Mouse (Mus musculus) liver, postnatal 0 days (tissue): Measurements from ENCODE around the gene Zfp568. TPM values are rescaled to one million over a fixed set of nuclear protein-coding genes. Genes with fewer than 3 reads are reported as not detected.

Source experiments
- ATAC-seq: fragments of 200-750 bp; cut with Nextera tagmentation; 2 replicates; pipeline ENCODE4 v1.8.0; 2017; ENCODE audit warnings: mild to moderate bottlenecking, moderate library complexity
- DNase-seq: peaks from one replicate; pipeline ENCODE4 v3.0.0-alpha.2; 2016
- H3K27ac ChIP-seq: fragments of 300-500 bp; sonication (generic); 2 replicates; pipeline ENCODE4 v1.5.1; 2014; ENCODE audit warnings: antibody characterized with exemption, moderate library complexity, mild to moderate bottlenecking, low read depth
- H3K27me3 ChIP-seq: fragments of 300-500 bp; sonication (generic); 2 replicates; pipeline ENCODE4 v1.6.1; 2014; ENCODE audit warnings: low read length, control low read depth, mixed read lengths; ENCODE audit not compliant: insufficient read depth
- H3K36me3 ChIP-seq: fragments of 300-500 bp; sonication (generic); replicated peaks from 2 replicates; pipeline ENCODE4 v1.6.1; 2014; ENCODE audit warnings: mild to moderate bottlenecking, control low read depth, low read length, moderate library complexity, mixed read lengths; ENCODE audit not compliant: insufficient read depth
- H3K4me1 ChIP-seq: fragments of 300-500 bp; sonication (generic); 2 replicates; pipeline ENCODE4 v1.6.1; 2014; ENCODE audit warnings: antibody characterized with exemption, mild to moderate bottlenecking, control low read depth; ENCODE audit not compliant: insufficient read depth
- H3K4me2 ChIP-seq: fragments of 300-500 bp; sonication (generic); 2 replicates; pipeline ENCODE4 v1.6.1; 2014; ENCODE audit warnings: low read depth, mild to moderate bottlenecking, low read length, moderate library complexity, mixed read lengths
- H3K4me3 ChIP-seq: fragments of 300-500 bp; sonication (generic); 2 replicates; pipeline ENCODE4 v1.5.1; 2014; ENCODE audit warnings: low read depth, low read length
- H3K9ac ChIP-seq: fragments of 300-500 bp; sonication (generic); replicated peaks from 2 replicates; pipeline ENCODE4 v1.6.1; 2014; ENCODE audit warnings: mild to moderate bottlenecking, moderate library complexity
- H3K9me3 ChIP-seq: fragments of 300-500 bp; sonication (generic); 2 replicates; pipeline ENCODE4 v1.6.1; 2016; ENCODE audit warnings: mild to moderate bottlenecking, control low read depth, low read length, mixed read lengths
- CTCF ChIP-seq: sonication (generic); IDR thresholded peaks from 2 replicates; pipeline ENCODE4 v1.5.1; 2016; ENCODE audit warnings: antibody characterized with exemption, low read depth
- EP300 ChIP-seq: IDR thresholded peaks from 2 replicates; pipeline ENCODE4 v1.6.1; 2016; ENCODE audit warnings: antibody characterized with exemption, low read depth, mild to moderate bottlenecking
- WGBS: fragments of 180-500 bp; shearing (Covaris S2); extraction: QIAGEN DNeasy Blood & Tissue Kit; methylation state at CpG from one replicate; pipeline ENCODE4 v1.1.7; 2014; ENCODE audit not compliant: insufficient replicate concordance; 5-methylcytosine and 5-hydroxymethylcytosine counted together
- polyA plus RNA-seq: library from polyadenylated mRNA; unstranded; fragments of >200 nt; fragmentation: Nextera tagmentation; extraction: Ambion mirVana; gene quantifications from 2 replicates; pipeline ENCODE4 v1.2.1, GENCODE M21; 2015

The Zfp568 gene
- polyA plus RNA-seq, 1 experiment from 2014 or later = 6.4 TPM

DNA sequence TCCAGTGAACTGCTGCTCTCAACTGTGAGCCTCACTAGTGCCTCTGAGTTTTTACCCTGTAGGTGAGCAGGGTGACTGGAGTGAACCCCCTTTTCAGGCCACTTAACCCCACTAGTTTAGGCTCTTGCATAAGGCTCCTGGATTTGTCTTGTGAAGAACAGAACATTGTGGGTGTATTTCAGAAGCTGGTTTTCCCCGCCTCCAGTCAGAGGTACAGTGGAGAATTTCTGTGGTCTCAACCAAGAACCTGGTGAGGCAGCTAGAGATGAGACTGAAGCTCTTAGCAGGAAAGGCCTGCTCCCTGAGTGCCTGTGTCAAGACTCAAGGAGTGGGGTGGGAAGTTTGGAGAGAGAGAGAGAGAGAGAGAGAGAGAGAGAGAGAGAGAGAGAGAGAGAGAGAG is 23.8 kb downstream of the Zfp568 start:
- H3K9ac ChIP-seq = no peak overlapping the region
- H3K9me3 ChIP-seq = no peaks in the 10 kb centered on the region
- no peak overlapping the region for H3K4me2 ChIP-seq
- no peak overlapping the region for H3K27ac ChIP-seq
- H3K4me3 ChIP-seq = no peak overlapping the region
- peaks cover 23% of the 10 kb centered on the region for H3K36me3 ChIP-seq
- no peaks in the 10 kb centered on the region for H3K4me1 ChIP-seq
- no peaks in the 10 kb centered on the region for H3K27me3 ChIP-seq
- ATAC-seq (no peak), DNase-seq (no peak)
- 70% methylated on average over 1 of the region's 1 CpGs for WGBS
- TF ChIP-seq CTCF (no peak), EP300 (no peak)

DNA sequence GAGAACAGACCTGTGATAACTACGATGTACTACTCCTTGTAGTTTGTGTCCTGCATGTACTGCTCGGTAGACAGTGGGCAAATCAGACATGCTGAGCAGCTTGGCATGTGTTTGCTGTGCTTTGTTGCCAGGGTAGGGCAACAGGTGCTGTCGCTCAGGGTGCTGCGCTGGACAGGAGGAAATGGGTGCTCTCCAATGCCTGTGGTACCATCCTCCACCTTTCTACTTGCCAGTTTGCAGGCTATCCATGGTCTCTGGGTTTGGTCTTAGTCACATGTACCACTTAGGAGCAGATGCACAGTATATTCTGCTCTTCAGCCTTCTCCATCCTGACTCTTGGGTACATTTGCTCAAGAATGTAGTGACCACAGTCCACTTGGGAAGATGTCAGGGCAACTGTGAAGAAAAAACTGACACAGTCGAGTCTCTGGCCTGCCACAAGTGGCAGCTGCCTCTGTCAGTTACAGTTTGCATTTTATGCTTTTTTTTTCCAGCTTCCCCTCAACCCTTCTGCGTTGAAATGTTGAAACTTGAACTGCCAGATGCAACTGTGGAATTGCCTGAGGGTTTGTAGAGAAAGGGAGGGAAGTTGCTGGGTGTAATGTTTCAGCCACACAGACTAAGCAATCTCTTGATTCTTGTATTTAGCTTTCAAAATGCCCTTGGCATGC is 24.4 kb downstream of the Zfp568 start:
- TF ChIP-seq EP300 (no peak), CTCF (no peak)
- 62% methylated on average over 6 of the region's 6 CpGs for WGBS

DNA sequence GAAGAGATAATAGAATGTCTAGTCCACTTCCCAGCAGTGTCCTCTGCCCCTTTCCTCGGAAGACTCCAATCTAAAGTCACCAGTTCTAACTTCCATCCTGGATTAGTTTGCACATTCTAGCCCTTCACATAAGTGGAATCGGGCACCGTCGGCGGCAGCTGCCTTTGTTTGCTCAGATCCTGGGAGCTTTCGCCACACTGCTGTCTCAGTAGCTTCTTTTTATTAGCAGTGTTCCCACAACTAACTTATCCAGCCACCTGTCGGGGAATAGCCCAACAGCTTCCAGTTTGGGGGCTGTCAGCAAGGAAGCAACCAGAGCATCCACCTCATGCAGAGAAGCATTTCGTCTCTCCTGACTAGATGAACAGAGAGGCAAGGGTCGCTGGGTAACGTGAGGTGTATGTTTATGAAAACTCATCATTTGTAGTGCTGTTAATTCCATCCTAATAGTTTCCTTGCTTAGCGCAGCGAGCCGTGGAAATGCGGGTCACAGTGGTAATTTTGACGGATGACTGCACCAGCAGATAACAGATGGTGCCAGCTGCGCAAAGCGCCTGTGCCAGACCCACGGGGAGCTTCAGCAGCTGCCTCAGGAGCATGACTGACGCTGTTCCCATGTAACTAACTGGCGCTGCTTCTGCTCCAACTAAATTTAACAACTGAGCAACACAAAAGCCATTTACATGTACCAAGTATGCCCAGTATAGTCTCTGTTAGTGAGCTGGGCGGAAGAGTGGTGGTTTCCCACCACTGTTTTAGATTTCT is 25.7 kb downstream of the Zfp568 start:
- Histone ChIP-seq H3K4me2 (no peak overlapping the region), H3K4me3 (no peak overlapping the region), H3K36me3 (peaks cover 29% of the 10 kb centered on the region), H3K9ac (no peak overlapping the region), H3K4me1 (no peaks in the 10 kb centered on the region), H3K27ac (no peak overlapping the region), H3K9me3 (no peaks in the 10 kb centered on the region), H3K27me3 (no peaks in the 10 kb centered on the region)
- no peak for DNase-seq
- TF ChIP-seq EP300 (no peak), CTCF (no peak)
- ATAC-seq = no peak
- WGBS = 79% methylated on average over 21 of the region's 21 CpGs

More for the DNA sequence above, 24.4 kb downstream of the Zfp568 start:
- H3K4me3 ChIP-seq = no peak overlapping the region
- DNase-seq (no peak), ATAC-seq (no peak)
- H3K36me3 ChIP-seq = peaks cover 21% of the 10 kb centered on the region
- H3K9me3 ChIP-seq = no peaks in the 10 kb centered on the region
- no peak overlapping the region for H3K9ac ChIP-seq
- H3K27ac ChIP-seq = no peak overlapping the region
- H3K27me3 ChIP-seq = no peaks in the 10 kb centered on the region
- no peak overlapping the region for H3K4me2 ChIP-seq
- no peaks in the 10 kb centered on the region for H3K4me1 ChIP-seq

DNA sequence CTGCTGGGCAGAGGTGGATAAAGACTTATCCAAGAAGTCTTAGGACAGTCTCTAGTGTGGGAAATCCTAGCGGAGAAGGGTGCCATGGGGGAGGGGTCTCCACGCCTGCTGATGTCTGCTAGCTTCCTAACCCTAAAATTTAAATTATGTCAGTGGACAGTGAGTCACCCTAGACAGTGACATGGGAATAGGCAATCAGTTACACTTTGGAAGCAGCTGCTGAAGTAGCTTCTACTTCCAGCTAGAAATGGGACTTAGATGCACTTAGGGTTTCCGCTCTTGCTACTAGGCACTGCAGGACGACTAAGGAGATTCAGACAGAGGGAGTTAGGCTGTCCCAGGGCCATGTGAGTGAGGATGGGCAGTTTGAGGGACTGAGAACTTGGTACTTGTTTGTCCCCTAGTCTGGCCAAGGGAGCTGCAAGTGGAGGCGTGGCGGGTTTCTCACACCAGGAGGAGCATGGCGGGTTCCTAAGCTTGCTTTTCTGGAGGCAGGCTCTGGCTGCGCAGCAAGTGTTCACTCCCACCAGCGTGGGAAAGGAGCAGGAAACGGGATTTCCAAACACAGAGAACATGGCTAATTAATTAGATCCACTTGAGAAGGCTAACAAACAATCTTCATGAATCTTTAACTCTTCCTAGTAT is 26.9 kb downstream of the Zfp568 start:
- H3K27me3 ChIP-seq = no peaks in the 10 kb centered on the region
- no peak overlapping the region for H3K4me2 ChIP-seq
- H3K9ac ChIP-seq = no peak overlapping the region
- WGBS = 78% methylated on average over 10 of the region's 10 CpGs
- TF ChIP-seq EP300 = no peak
- no peak for TF ChIP-seq CTCF
- no peaks in the 10 kb centered on the region for H3K4me1 ChIP-seq
- ATAC-seq (no peak), DNase-seq (no peak)
- H3K4me3 ChIP-seq = no peak overlapping the region
- H3K36me3 ChIP-seq = peaks cover 30% of the 10 kb centered on the region
- no peaks in the 10 kb centered on the region for H3K9me3 ChIP-seq
- H3K27ac ChIP-seq = no peak overlapping the region

DNA sequence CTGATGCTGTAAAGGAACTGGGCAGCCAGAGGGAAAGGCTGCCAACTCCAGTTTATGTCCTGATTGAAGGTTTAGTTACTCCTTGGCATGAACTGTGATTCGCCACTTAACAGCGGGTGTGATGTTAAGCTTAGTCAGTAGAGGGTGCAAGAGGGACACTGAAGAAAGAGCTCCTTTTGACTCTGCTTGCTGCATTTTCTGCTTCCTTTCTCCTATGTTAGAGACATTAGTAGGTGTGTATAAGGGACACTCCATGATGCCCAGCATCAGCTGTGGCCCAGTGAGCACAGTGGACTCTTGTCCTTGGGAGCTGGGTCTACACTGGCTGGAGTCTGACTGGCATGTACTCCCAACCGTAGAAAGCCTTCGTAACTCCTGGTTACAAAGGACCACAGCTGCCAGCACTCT is 29.2 kb downstream of the Zfp568 start:
- 81% methylated on average over 4 of the region's 4 CpGs for WGBS
- Histone ChIP-seq H3K4me3 (no peak overlapping the region), H3K36me3 (peaks cover 36% of the 10 kb centered on the region), H3K4me2 (no peak overlapping the region), H3K9me3 (no peaks in the 10 kb centered on the region), H3K9ac (no peak overlapping the region), H3K27ac (no peak overlapping the region), H3K27me3 (no peaks in the 10 kb centered on the region), H3K4me1 (no peaks in the 10 kb centered on the region)
- DNase-seq = peak; percentile 26
- no peak for ATAC-seq
- peak; percentile 76 for TF ChIP-seq CTCF
- no peak for TF ChIP-seq EP300

DNA sequence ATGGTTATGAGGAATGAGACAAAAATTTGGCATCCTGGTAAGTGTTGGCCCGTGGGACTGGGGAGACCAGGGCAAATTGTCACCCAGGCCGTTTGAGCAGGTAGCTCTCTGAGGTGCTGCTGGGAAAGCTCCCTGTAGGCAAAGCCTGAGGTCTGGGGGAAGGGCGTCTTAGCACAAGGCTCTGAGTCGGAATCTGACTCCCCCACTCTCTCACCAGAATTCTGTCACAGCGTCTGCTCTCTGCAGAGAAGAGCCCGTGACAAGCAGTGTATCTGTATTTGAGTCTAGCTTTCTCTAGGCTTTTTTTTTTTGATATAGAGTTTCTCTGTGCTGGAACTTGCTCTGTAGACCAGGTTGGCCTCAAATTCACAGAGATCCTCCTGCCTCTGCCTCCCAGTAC is 33.5 kb downstream of the Zfp568 start:
- TF ChIP-seq CTCF = no peak
- no peak for TF ChIP-seq EP300
- H3K4me2 ChIP-seq = no peak overlapping the region
- H3K27ac ChIP-seq = no peak overlapping the region
- H3K36me3 ChIP-seq = peaks cover 32% of the 10 kb centered on the region
- H3K4me3 ChIP-seq = no peak overlapping the region
- ATAC-seq = no peak
- H3K27me3 ChIP-seq = no peaks in the 10 kb centered on the region
- DNase-seq = no peak
- H3K9ac ChIP-seq = no peak overlapping the region
- H3K9me3 ChIP-seq = no peaks in the 10 kb centered on the region
- no peaks in the 10 kb centered on the region for H3K4me1 ChIP-seq
- WGBS = 82% methylated on average over 6 of the region's 6 CpGs
